Mouse (Mus musculus) spleen, postnatal 0 days (tissue): Measurements from ENCODE around the gene Trim80. TPM values are rescaled to one million over a fixed set of nuclear protein-coding genes. Genes with fewer than 3 reads are reported as not detected.

ENCODE experiments used
- polyA plus RNA-seq: library from polyadenylated mRNA; unstranded; fragments of >200 nt; fragmentation: Nextera tagmentation; extraction: Ambion mirVana; gene quantifications from 2 replicates; pipeline ENCODE4 v1.2.1, GENCODE M21; 2015

Trim80 gene
- not detected in 2 replicates for polyA plus RNA-seq

DNA sequence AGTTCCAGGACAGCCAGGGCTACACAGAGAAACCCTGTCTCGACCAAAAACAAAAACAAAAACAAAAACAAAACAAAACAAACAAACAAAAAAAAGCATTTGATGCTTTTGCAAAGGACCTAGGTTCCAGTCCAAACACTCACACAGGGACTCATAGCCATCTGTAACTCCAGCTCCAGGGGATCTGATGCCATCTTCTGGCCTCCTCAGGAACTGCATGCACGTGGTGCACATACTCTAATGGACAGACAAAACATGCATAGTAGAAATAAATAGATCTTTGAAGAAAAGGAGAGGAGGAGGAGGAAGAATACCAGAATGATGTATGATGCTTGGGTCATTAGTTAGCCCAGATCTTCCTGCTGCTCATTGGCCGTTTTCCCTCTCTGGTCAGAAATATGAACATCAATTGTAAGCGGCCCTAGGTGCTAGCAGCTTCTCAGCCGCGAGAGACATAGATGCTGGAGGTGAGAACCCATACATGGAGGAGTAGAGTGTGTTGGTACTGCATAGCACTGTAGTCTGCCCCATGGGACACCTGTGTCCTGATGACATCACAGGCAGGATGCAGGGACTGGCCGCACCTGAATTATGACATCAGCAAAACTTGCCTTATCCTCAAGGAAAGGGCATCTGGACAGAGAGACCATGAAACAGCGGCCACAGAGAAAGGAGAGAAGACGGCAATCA, at the start of gene Trim80:
TSS of gene Trim80 (plus strand) at position 640 of the 690 bp plus-strand sequence.

DNA sequence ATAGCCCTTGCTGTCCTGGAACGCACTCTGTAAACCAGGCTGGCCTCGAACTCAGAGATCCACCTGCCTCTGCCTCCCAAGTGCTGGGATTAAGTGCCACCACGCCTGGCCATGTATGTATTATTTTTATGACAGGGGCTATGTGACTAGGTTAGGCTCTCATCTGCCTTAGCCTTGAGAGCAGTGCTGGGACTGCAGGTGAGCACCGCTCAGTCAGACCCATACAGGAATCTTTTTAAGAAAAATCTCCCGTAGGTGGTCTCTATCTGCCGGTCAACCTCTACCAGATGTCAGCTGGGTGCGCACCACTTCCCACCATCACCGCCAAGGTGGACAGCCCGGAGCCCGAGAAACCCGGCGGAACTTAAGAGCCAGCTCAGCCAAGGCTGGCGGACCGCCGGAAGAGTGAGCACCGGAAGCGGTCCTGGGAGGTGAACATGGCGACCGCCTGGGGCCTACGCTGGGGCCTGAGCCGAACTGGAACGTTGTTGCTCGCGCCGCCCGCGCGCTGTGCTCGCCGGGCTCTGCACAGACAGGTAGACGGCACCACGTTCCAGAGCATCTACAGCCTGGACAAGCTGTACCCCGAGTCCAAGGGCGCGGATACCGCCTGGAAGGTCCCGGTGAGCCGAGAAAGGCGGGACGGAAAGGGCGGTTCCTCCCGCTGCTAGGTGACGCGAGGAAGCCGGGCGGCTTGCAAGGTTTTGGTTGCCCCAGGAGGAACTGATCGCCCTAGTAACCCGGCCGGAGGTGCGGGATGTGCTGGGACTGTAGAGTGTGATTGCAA, 36.8 kb upstream of the Trim80 start, which contains the start of gene Mrpl58:
TSS of gene Mrpl58 (plus strand) at position 415 of the 787 bp plus-strand sequence.

DNA sequence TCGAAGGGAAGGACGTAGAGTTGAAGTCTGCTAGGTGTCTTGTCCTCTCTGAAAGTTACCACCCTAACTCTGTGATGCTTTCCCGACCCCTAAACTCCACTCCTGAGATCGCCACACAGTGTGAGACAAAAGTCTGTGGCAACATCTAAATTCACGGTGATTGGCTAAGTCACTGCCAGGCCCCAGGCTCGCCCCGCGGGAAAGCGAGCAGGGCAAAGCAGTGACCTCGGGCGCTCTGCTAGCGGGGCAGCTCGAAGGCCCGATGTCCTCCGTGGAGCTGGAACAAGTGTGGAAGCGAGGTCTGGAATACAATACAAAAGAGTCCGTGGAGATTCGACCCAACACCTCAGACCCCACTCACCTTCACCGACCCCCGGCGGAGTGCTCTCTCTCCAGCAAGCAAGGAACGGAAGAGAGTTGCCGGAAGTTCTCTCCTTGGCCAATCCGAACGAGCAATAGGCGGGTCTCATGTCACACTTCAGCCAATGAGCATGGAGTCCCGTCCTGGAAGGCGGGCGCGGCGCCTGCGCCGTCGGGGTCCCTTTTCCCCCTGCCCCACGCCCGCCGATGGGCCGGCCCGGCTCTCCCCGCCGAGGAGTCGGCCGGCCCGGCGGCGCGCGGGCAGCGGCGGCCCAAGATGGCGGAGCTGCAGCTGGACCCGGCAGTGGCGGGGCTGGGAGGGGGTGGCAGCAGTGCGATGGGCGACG, 20.7 kb upstream of the Trim80 start, which contains the start of the genes Atp5h and Kctd2:
TSS of gene Atp5h (minus strand) at position 432 of the 707 bp plus-strand sequence.
TSS of gene Kctd2 (plus strand) at position 598 of the 707 bp plus-strand sequence.

DNA sequence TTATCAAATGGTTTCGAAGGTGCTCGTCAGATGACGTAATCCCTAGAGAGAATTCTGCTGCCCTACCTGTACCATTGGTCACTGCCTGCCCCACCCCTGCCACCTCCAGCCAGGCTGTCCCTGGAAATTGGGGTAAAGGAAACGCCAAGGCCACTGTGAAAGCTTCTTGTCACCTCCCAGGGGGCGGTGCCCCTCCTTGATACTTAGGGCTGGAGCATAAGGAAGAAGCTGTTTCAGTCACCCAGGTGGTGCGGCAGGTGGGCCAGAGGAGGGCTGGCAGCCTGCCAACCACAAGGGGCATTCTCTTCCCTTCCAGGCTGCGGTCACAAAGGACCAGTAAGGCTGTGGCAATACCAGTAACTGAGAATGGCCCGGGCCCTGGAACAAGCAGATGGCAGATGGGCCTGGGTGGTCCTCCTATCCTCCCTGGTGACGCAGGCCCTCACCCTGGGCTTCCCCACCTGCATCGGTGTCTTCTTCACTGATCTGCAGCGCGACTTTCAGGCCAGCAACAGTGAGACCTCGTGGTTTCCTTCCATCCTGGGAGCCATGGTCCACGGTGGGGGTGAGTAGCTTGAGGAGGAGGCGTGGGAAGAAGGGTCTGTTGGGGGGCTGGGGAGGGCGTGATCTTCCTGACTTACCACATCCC, 22.0 kb downstream of the Trim80 start, which contains the start of gene Slc16a5:
TSS of gene Slc16a5 (plus strand) at position 232 of the 649 bp plus-strand sequence.

DNA sequence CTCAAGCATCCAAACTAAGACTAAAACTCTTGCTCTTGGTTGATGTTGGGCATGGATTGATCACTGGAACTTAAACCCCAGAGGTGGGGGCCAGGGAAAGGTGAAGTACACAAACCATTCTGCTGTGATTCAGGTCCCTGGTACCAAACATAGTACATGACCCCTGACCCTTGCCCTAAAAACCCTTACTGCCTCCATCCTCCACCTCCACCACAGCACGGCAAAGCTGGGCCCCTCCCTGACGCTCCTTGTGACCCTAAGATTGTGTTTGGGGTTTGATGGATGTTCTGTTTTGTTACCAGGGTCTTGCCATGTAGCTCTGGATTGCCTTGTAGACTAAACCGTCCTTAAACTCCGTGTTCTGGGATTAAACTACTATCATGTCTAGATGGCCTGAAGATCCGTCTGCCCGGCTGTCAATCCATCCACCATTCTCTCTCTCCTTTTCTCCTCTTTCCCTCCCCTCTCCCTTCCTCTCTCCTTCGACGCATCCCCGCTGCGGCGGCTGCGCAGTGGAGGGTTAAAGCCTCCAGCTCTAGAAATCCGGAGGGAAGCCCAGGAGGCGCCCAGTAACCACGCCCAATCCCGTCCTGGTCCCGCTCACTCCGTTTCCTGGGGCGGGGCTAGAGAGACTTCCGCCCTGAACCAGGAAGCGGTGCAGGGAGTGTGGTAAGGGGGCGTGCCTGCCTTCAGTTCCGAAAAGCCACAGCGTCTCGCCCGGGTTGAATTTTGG, 34.8 kb downstream of the Trim80 start, which contains the start of gene Armc7:
TSS of gene Armc7 (plus strand) at position 643 of the 733 bp plus-strand sequence.

DNA sequence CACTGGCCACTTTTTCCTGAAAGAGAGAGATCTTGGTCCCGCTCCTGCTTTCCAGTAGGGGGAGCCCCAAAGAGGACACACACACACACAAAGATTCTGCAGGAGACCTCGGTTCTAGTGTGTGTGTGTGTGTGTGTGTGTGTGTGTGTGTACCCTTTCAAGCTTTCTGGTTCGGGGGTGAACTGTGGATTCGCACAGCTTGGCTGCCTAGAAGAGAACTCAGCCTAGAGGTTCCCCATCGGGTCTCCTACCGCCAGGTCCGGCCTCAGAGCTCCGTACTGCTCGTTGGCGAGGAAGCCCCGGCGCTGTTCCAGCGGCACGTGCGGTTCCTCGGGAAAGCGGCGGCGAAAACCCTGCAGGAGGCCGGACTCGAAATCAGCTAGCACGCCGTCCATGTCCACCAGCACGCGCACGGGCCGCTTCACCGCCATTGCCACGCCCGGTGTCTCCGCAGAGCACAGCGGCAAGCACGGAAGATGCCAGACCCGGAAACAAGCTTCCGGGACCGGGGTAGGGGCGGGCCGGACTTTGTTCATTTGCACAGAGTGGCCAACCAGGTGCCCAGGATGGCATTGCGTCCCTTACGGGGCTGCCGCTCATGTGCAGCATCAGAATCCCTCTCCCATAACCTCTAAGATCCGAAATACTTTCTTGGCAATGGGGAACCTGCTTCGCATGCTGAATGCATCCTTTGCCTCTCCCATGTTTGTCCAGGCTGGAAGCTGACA, 51.2 kb downstream of the Trim80 start, which contains the start of gene Nt5c:
TSS of gene Nt5c (minus strand) at position 507 of the 728 bp plus-strand sequence.

Other genes with a start within 250 kb of the Trim80 start
- 0.07 and 0.08 TPM in 2 replicates for gene Grin2c, start 173.3 kb upstream of the Trim80 start, polyA plus RNA-seq
- gene Fdxr, start 163.5 kb upstream of the Trim80 start, polyA plus RNA-seq: 9.7 and 10.0 TPM in 2 replicates
- gene Fads6, start 142.9 kb upstream of the Trim80 start, polyA plus RNA-seq: 0.24 and 0.33 TPM in 2 replicates
- gene Otop2, start 133.4 kb upstream of the Trim80 start, polyA plus RNA-seq: not detected in 2 replicates
- 0.65 and 0.70 TPM in 2 replicates for gene Ush1g, start 118.5 kb upstream of the Trim80 start, polyA plus RNA-seq
- gene Otop3, start 105.8 kb upstream of the Trim80 start, polyA plus RNA-seq: not detected in 2 replicates
- gene Hid1, start 72.8 kb upstream of the Trim80 start, polyA plus RNA-seq: 1.3 and 2.2 TPM in 2 replicates
- 2.9 and 4.3 TPM in 2 replicates for gene Cdr2l, start 58.6 kb upstream of the Trim80 start, polyA plus RNA-seq
- gene Mrpl58, start 36.8 kb upstream of the Trim80 start, polyA plus RNA-seq: 80.9 and 91.3 TPM in 2 replicates
- gene Atp5h, start 20.6 kb upstream of the Trim80 start, polyA plus RNA-seq: 692 and 747 TPM in 2 replicates
- gene Kctd2, start 20.4 kb upstream of the Trim80 start, polyA plus RNA-seq: 9.5 and 13.2 TPM in 2 replicates
- gene Slc16a5, start 21.9 kb downstream of the Trim80 start, polyA plus RNA-seq: 0.08 and 0.19 TPM in 2 replicates
- gene Armc7, start 35.1 kb downstream of the Trim80 start, polyA plus RNA-seq: 7.4 and 8.5 TPM in 2 replicates
- 83.3 and 90.8 TPM in 2 replicates for gene Nt5c, start 51.3 kb downstream of the Trim80 start, polyA plus RNA-seq
- 280 and 285 TPM in 2 replicates for gene Jpt1, start 73.8 kb downstream of the Trim80 start, polyA plus RNA-seq
- 581 and 592 TPM in 2 replicates for gene Sumo2, start 95.7 kb downstream of the Trim80 start, polyA plus RNA-seq
- 133 and 153 TPM in 2 replicates for gene Nup85, start 123.9 kb downstream of the Trim80 start, polyA plus RNA-seq
- 48.3 and 49.0 TPM in 2 replicates for gene Mrps7, start 163.4 kb downstream of the Trim80 start, polyA plus RNA-seq
- 8.6 and 8.9 TPM in 2 replicates for gene Gga3, start 163.5 kb downstream of the Trim80 start, polyA plus RNA-seq
- 40.0 and 42.2 TPM in 2 replicates for gene Mif4gd, start 172.4 kb downstream of the Trim80 start, polyA plus RNA-seq
- 12.7 and 15.1 TPM in 2 replicates for gene Slc25a19, start 187.8 kb downstream of the Trim80 start, polyA plus RNA-seq